Mouse (Mus musculus): ENCODE results near the gene Sorbs2.

Sorbs2 gene

GRCm38 (mm10) chr8:45760622-45761021, 253.0 kb downstream of the Sorbs2 start:
- DNase-seq: no peak

- DNase-seq: no peak
Observed at GRCm38 (mm10) chr8:45761053-45761452, 253.5 kb downstream of the Sorbs2 start.

GRCm38 (mm10) chr8:45762982-45763689, 255.5 kb downstream of the Sorbs2 start:
- no peak for DNase-seq

- DNase-seq: no peak
Observed at GRCm38 (mm10) chr8:45763690-45764342, 256.2 kb downstream of the Sorbs2 start.

GRCm38 (mm10) chr8:45766138-45766537, 258.6 kb downstream of the Sorbs2 start:
- no peak for DNase-seq

GRCm38 (mm10) chr8:45774841-45775240, 267.3 kb downstream of the Sorbs2 start:
- no peak for DNase-seq

GRCm38 (mm10) chr8:45775481-45775880, 267.9 kb downstream of the Sorbs2 start:
- DNase-seq: no peak

- no peak for DNase-seq
Observed at GRCm38 (mm10) chr8:45776366-45776765, 268.8 kb downstream of the Sorbs2 start.

GRCm38 (mm10) chr8:45776977-45777376, 269.4 kb downstream of the Sorbs2 start:
- no peak for DNase-seq

GRCm38 (mm10) chr8:45780585-45780984, 273.0 kb downstream of the Sorbs2 start:
- DNase-seq: no peak

GRCm38 (mm10) chr8:45788610-45789009, 281.0 kb downstream of the Sorbs2 start:
- no peak for DNase-seq

GRCm38 (mm10) chr8:45794847-45795246, 287.3 kb downstream of the Sorbs2 start:
- DNase-seq: no peak

GRCm38 (mm10) chr8:45796331-45796740, 288.7 kb downstream of the Sorbs2 start:
- DNase-seq: peak; percentile 34

GRCm38 (mm10) chr8:45799517-45799916, 291.9 kb downstream of the Sorbs2 start:
- DNase-seq: no peak

GRCm38 (mm10) chr8:45808597-45808996, 301.0 kb downstream of the Sorbs2 start:
- DNase-seq: no peak

- peak; percentile 52 for DNase-seq
Observed at GRCm38 (mm10) chr8:45816765-45817426, 309.3 kb downstream of the Sorbs2 start.

- no peak for DNase-seq
Observed at GRCm38 (mm10) chr8:45821650-45822049, 314.1 kb downstream of the Sorbs2 start.

- DNase-seq: no peak
Observed at GRCm38 (mm10) chr8:45829985-45830548, 322.5 kb downstream of the Sorbs2 start.

- DNase-seq: no peak
Observed at GRCm38 (mm10) chr8:45833896-45834295, 326.3 kb downstream of the Sorbs2 start.

- no peak for DNase-seq
Observed at GRCm38 (mm10) chr8:45843306-45843705, 335.7 kb downstream of the Sorbs2 start.

GRCm38 (mm10) chr8:45844097-45844885, 336.7 kb downstream of the Sorbs2 start:
- no peak for DNase-seq

- peak; percentile 5 for DNase-seq
Observed at GRCm38 (mm10) chr8:45844911-45845481, 337.4 kb downstream of the Sorbs2 start.

Measured in kidney, adult 18-20 months (tissue).